Mouse (Mus musculus): ENCODE results near the gene Rnf166. TPM values are rescaled to one million over a fixed set of nuclear protein-coding genes. Genes with fewer than 3 reads are reported as not detected.

Rnf166 gene
- total and polyA plus RNA-seq, 3 experiments, result 7.7 to 13.0 (median 8.5) TPM

DNA sequence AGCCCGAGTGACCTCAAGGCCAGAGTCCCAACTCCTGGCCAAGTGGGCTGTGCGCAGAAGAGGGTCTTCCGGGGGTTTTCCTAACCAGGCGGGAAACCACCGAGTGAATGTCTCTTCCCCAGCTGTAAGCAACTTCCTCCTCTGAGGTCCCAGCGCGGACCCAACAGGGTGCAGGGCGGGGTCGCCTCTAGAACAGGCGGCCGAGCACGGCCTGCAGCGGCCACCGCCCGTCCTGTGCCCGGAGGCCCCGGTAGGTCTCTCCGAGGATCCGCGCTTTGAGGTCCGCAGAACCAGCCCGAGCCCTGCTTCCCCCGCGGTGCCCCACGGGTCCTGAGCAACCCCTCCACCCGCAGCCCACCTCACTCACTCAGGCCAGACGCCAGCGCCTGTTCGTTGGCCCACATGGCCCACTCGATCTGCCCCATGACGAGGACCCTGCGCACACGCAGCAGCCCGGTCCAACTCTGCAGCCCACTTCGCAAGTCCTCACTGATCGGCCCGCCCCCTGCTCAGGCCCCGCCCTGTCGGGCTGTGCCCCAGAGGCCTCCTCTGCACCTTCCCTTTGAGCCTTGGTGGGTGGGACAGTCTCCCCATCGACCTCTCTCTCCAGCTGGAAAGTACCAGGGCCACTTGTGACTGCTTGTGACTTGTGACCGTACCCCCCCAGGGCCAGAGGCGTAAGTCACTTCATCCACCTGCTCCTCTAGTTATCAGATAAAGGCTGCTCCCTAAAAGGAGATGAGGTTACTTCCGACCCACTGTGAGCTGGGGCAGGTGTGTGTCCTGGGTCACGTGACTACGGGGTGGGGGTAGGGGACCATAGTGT, 43.2 kb downstream of the Rnf166 start, which contains the start of gene Cyba (continued):
- TF ChIP-seq RAD21 (IDR thresholded peaks at IDR 0.05; ENCODE audit: low read depth, low read length) (no peak), GABPA (IDR thresholded peaks at IDR 0.05; ENCODE audit: insufficient replicate concordance, low read depth, low read length) (no peak), ZC3H11A (IDR thresholded peaks at IDR 0.05; ENCODE audit: low read depth, low read length) (no peak), CTCF (conservative IDR thresholded peaks at IDR 0.05 in 1 of 2, IDR thresholded peaks at IDR 0.05 in 1 of 2; ENCODE audit: low read depth in 2 of 2, low read length in 2 of 2) (no peak), NRF1 (IDR thresholded peaks at IDR 0.05; ENCODE audit: low read depth, low read length) (peak; percentile 56), JUN (IDR thresholded peaks at IDR 0.05; ENCODE audit: insufficient read depth, low read depth, low read length) (no peak)

DNA sequence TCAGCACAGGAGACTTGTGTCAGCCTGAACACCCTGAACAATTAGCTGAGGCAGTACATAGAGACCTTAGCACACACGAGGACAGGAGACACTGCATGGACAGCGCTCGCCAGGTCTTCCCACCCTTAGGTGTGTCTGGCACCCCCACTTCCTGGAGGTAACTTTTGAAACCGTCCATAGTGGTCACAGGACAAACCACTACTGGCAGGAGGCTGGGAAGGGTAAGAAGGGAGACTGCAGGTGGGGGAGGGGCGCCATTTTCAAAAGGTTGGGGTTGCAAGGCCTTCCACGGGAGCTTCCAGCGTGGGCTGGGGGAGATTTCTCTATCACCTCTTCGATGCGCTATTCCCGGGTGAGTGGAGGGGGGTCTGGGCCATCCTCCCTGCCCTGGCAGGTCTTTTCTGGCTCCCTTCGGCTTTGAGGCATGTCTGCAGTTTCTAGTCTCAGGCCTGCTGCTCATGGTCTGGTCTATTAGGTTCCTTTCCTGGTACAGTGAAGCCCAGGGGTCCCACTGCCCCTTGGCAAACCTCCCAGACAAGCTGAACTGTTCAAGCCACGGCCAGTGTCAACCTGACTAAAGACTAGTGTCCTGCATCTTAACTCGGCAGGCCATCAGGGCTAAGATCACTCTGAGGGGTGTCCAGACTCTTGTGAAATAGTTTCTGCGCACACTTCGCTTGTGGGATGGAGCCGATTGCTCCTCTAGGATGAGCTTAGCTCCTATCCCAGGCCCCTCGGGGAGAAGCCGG, 44.0 kb downstream of the Rnf166 start:
- H3K9me3 ChIP-seq (replicated peaks; ENCODE audit: low read length), result peaks cover 7% of the 10 kb centered on the region
- in situ Hi-C loops (cut with MboI; ENCODE audit: low pct_ligation_motif_present, low pct_unique_long_range_greater_than_20kb, low sequenced_read_pairs), result loop anchor here (25.0 kb wide), 1 partner anchor 845 kb away; the partner anchor contains the start of genes Fbxo31 and Map1lc3b
- peak overlapping the region; percentile 83 to 86 (median 85) for H3K4me3 ChIP-seq (replicated peaks in 1 of 3; ENCODE audit: low read depth in 2 of 3, low read length in 2 of 3, poor library complexity in 1 of 3)
- H3K4me1 ChIP-seq (ENCODE audit: control insufficient read depth in 1 of 2, insufficient read depth in 2 of 2), result peaks cover 33 to 52% of the 10 kb centered on the region in 2 experiments
- peak overlapping the region; percentile 93 for H3K9ac ChIP-seq (ENCODE audit: insufficient read depth, low read depth)
- H3K79me2 ChIP-seq (replicated peaks; ENCODE audit: control insufficient read depth, extremely low read depth, insufficient read depth, poor library complexity, severe bottlenecking), result peaks cover 44% of the 10 kb centered on the region
- H3K36me3 ChIP-seq (replicated peaks in 1 of 2; ENCODE audit: control insufficient read depth in 1 of 2, insufficient read depth in 1 of 2, low read length in 1 of 2), result peaks cover 29 to 63% of the 10 kb centered on the region in 2 experiments
- dilution Hi-C loops (cut with MboI; ENCODE audit: extremely low pct_ligation_motif_present, extremely low pct_unique_long_range_greater_than_20kb, low sequenced_read_pairs), result no loop called here
- peak; percentile 45 for DNase-seq (ENCODE audit: extremely low read depth)
- TF ChIP-seq ZKSCAN1 (IDR thresholded peaks at IDR 0.05; ENCODE audit: borderline replicate concordance, low read depth, low read length), result no peak
- TF ChIP-seq TCF12 (IDR thresholded peaks at IDR 0.05; ENCODE audit: low read depth, low read length), result peak; percentile 52
- TF ChIP-seq CHD2 (IDR thresholded peaks at IDR 0.05; ENCODE audit: low read length), result peak; percentile 66
- no peak for TF ChIP-seq CHD1 (IDR thresholded peaks at IDR 0.05; ENCODE audit: low read depth, low read length)
- TF ChIP-seq SIN3A (IDR thresholded peaks at IDR 0.05; ENCODE audit: low read length), result peak; percentile 32; the same call in 1 of the 2 replicates
- no peak for TF ChIP-seq ZNF384 (IDR thresholded peaks at IDR 0.05; ENCODE audit: low read depth, low read length)
- TF ChIP-seq MYC (IDR thresholded peaks at IDR 0.05; ENCODE audit: low read depth, low read length), result 0 out of 2 replicates have a peak, but pooled peaks have one; percentile 52
- TF ChIP-seq MEF2A (IDR thresholded peaks at IDR 0.05; ENCODE audit: borderline replicate concordance, low read depth, low read length), result peak; percentile 12; the same call in 1 of the 2 replicates
- no peaks in the 10 kb centered on the region for H3K27me3 ChIP-seq (replicated peaks)
- H3K27ac ChIP-seq (ENCODE audit: insufficient read depth, low read depth), result peak overlapping the region; percentile 98
- peak overlapping the region; percentile 92 for H3K4me2 ChIP-seq (ENCODE audit: insufficient read depth, low read depth, poor library complexity, severe bottlenecking)

All from CH12.LX (cell line).